Mouse (Mus musculus) megakaryocyte-erythroid progenitor cell, adult 5-6 weeks (primary cell): ENCODE measurements at regions not wholly inside any gene's neighbourhood (a gene's known extent, or its start where the extent isn't known, plus 50 kb on each side); places are given as distances from the start of the nearest gene placed in this dataset.

Source experiments
- ATAC-seq: replicated peaks from 2 replicates; pipeline ENCODE4 v1.8.0; 2016; ENCODE audit warnings: mild to moderate bottlenecking, inconsistent platforms; ENCODE audit not compliant: severe bottlenecking, poor library complexity, low FRiP score, low TSS enrichment

GRCm38 (mm10) chr10:25118674-25119670, 188.7 kb downstream of the Akap7 start:
- ATAC-seq, result peak; percentile 98

- ATAC-seq, result no peak
Measured at GRCm38 (mm10) chr10:25114316-25114715, 187.0 kb upstream of the Arg1 start.

- ATAC-seq, result no peak
Measured at GRCm38 (mm10) chr10:25112449-25113171, 185.3 kb upstream of the Arg1 start.

- ATAC-seq, result no peak
Measured at GRCm38 (mm10) chr10:25111636-25112422, 184.5 kb upstream of the Arg1 start.

- ATAC-seq, result no peak
Measured at GRCm38 (mm10) chr10:25111181-25111580, 183.9 kb upstream of the Arg1 start.

GRCm38 (mm10) chr10:25098070-25098469, 170.8 kb upstream of the Arg1 start:
- no peak for ATAC-seq

GRCm38 (mm10) chr10:25089705-25090386, 162.6 kb upstream of the Arg1 start:
- no peak for ATAC-seq

GRCm38 (mm10) chr10:25086745-25087144, 159.5 kb upstream of the Arg1 start:
- no peak for ATAC-seq

GRCm38 (mm10) chr10:25082930-25083329, 155.6 kb upstream of the Arg1 start:
- ATAC-seq, result no peak

- no peak for ATAC-seq
Measured at GRCm38 (mm10) chr10:25072617-25073016, 145.3 kb upstream of the Arg1 start.

- ATAC-seq, result no peak
Measured at GRCm38 (mm10) chr10:25068301-25068700, 141.0 kb upstream of the Arg1 start.

- ATAC-seq, result no peak
Measured at GRCm38 (mm10) chr10:25064701-25065362, 137.5 kb upstream of the Arg1 start.

GRCm38 (mm10) chr10:25061402-25062055, 134.2 kb upstream of the Arg1 start:
- ATAC-seq, result no peak

- no peak for ATAC-seq
Measured at GRCm38 (mm10) chr10:25058694-25059093, 131.4 kb upstream of the Arg1 start.

- ATAC-seq, result no peak
Measured at GRCm38 (mm10) chr10:25051998-25052397, 124.7 kb upstream of the Arg1 start.

GRCm38 (mm10) chr10:25051368-25051874, 124.1 kb upstream of the Arg1 start:
- ATAC-seq, result no peak

- no peak for ATAC-seq
Measured at GRCm38 (mm10) chr10:25041221-25041620, 113.9 kb upstream of the Arg1 start.

- no peak for ATAC-seq
Measured at GRCm38 (mm10) chr10:25039926-25040325, 112.6 kb upstream of the Arg1 start.
